Mouse (Mus musculus) bone marrow macrophage, adult 2 months (primary cell): ENCODE results near the gene Cntrl.

Experiments
- CTCF ChIP-seq: IDR thresholded peaks from 2 replicates; pipeline ENCODE4 v1.5.1; 2012; ENCODE audit warnings: low read depth, mild to moderate bottlenecking, low read length, moderate library complexity
- POLR2A ChIP-seq: IDR thresholded peaks from 2 replicates; pipeline ENCODE4 v1.6.1; 2012; ENCODE audit warnings: mild to moderate bottlenecking, low read depth, low read length, borderline replicate concordance

GRCm38 (mm10) chr2:35063333-35064030 lies 45.8 kb upstream of the Cntrl start:
- TF ChIP-seq POLR2A (no peak), CTCF (no peak)
